Mouse (Mus musculus) heart, adult 2 months (tissue): Measurements from ENCODE around the gene Hesx1. TPM values are rescaled to one million over a fixed set of nuclear protein-coding genes. Genes with fewer than 3 reads are reported as not detected.
"Not testable (repeated sequence)": the region's sequence is repeated elsewhere in the genome, so short reads cannot be mapped to it uniquely, and the experiment has no call there.

Source experiments
- DNase-seq, 2 experiments: peaks; one replicate each; pipeline ENCODE4 v3.0.0; 2021
- H3K27ac ChIP-seq: fragments of 200-600 bp; 2 replicates; pipeline ENCODE4 v1.8.1; 2022
- H3K27me3 ChIP-seq: fragments of 200-500 bp; 2 replicates; pipeline ENCODE4 v1.6.1; 2012; ENCODE audit warnings: mild to moderate bottlenecking, low read length, inconsistent platforms, mixed read lengths; ENCODE audit not compliant: control insufficient read depth, insufficient read depth
- H3K36me3 ChIP-seq: fragments of 200-500 bp; 2 replicates; pipeline ENCODE4 v1.6.1; 2012; ENCODE audit warnings: low read length, inconsistent platforms; ENCODE audit not compliant: control insufficient read depth, insufficient read depth
- H3K4me1 ChIP-seq: fragments of 200-500 bp; 2 replicates; pipeline ENCODE4 v1.6.1; 2011; ENCODE audit warnings: low read length; ENCODE audit not compliant: control insufficient read depth, insufficient read depth
- H3K4me3 ChIP-seq: fragments of 200-600 bp; 2 replicates; pipeline ENCODE4 v1.8.1; 2022
- H3K79me2 ChIP-seq: fragments of 200-500 bp; replicated peaks from 2 replicates; pipeline ENCODE4 v1.6.1; 2012; ENCODE audit warnings: mild to moderate bottlenecking, inconsistent platforms, low read length, moderate library complexity, mixed read lengths; ENCODE audit not compliant: control insufficient read depth, insufficient read depth
- H3K9ac ChIP-seq: fragments of 200-500 bp; 2 replicates; pipeline ENCODE4 v1.6.1; 2012; ENCODE audit warnings: low read depth, mild to moderate bottlenecking, control low read depth, inconsistent platforms, low read length, mixed read lengths
- CTCF ChIP-seq: fragments of 200-600 bp; IDR thresholded peaks from 2 replicates; pipeline ENCODE4 v1.8.1; 2022; ENCODE audit warnings: antibody characterized with exemption, mild to moderate bottlenecking, moderate library complexity
- EP300 ChIP-seq: fragments of 200-500 bp; IDR thresholded peaks from 2 replicates; pipeline ENCODE4 v1.6.1; 2011; ENCODE audit warnings: low read depth, low read length, control low read depth; ENCODE audit not compliant: insufficient read depth
- POLR2A ChIP-seq: fragments of 200-500 bp; IDR thresholded peaks from 2 replicates; pipeline ENCODE4 v1.6.1; 2011; ENCODE audit warnings: mild to moderate bottlenecking, low read depth, low read length, control low read depth; ENCODE audit not compliant: insufficient read depth
- WGBS: fragments of 180-500 bp; shearing (Covaris S2); methylation state at CpG from one replicate; pipeline ENCODE4 v1.1.7; 2018; 5-methylcytosine and 5-hydroxymethylcytosine counted together
- intact Hi-C: fragments of 180-260 bp; cut with DNase I; formaldehyde crosslinking; loops from one replicate; pipeline ENCODE4 v1.15.1; 2025
- long read RNA-seq: library from polyadenylated mRNA; stranded (forward); transcript quantifications from one replicate; pipeline ENCODE4 v2.0.0, GENCODE M21; 2021
- polyA plus RNA-seq: library from polyadenylated mRNA; depleted of rRNA; stranded (reverse); fragments of >200 nt; gene quantifications from 2 replicates; pipeline ENCODE4 v1.2.3, GENCODE M21; 2012; rRNA removed
- total RNA-seq, 2 experiments: library from RNA; stranded (reverse); gene quantifications; 2 replicates each; pipeline ENCODE4 v1.2.3; 2021

Hesx1 gene
- total RNA-seq (not detected), polyA plus RNA-seq (not detected in 2 replicates)
- long read RNA-seq: 0 reads

DNA sequence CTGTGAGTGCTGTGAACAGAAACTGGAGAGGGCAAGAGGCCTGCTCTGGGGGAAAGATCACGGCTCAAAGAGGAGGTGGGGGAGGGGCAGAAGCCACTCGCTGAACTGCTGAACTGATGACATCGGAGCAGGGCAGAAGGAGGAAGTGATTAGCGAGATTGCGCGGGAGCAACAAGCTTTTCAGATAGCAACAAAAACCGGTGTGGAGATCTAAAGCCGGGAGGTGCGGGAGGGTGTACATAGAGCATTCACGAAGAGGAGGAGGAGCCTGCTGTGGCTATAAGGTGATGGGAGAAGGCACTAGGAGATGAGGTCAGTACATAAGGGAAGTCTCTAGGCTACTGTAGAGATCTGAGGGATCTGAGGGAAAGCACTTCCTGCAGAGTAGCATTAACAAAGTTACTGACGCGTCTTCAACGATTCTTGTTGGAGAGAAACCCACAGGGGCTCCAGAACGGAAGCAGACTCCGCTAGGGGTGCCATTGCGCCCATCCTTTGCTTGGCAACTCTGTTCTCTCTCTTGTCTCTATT lies at the start of gene Hesx1:
TSS of gene Hesx1 (plus strand) at position 206 of the 531 bp plus-strand sequence.
- H3K4me1 ChIP-seq: peaks cover 2% of the 10 kb centered on the region; the same call in 1 of the 2 replicates
- peak; percentile 38 to 49 for DNase-seq
- 6% methylated on average over 16 of the region's 16 CpGs for WGBS
- no peak for TF ChIP-seq EP300
- TF ChIP-seq POLR2A: no peak
- peak; percentile 36 for TF ChIP-seq CTCF
- H3K27me3 ChIP-seq: no peaks in the 10 kb centered on the region
- H3K9ac ChIP-seq: peak within 1 kb of the TSS; percentile 9
- peak within 1 kb of the TSS; percentile 45 for H3K4me3 ChIP-seq
- intact Hi-C loops: no loop called here
- no peak within 1 kb of the TSS for H3K27ac ChIP-seq
- no peaks in the 10 kb centered on the region for H3K79me2 ChIP-seq
- H3K36me3 ChIP-seq: no peaks in the 10 kb centered on the region; the same call in 1 of the 2 replicates

DNA sequence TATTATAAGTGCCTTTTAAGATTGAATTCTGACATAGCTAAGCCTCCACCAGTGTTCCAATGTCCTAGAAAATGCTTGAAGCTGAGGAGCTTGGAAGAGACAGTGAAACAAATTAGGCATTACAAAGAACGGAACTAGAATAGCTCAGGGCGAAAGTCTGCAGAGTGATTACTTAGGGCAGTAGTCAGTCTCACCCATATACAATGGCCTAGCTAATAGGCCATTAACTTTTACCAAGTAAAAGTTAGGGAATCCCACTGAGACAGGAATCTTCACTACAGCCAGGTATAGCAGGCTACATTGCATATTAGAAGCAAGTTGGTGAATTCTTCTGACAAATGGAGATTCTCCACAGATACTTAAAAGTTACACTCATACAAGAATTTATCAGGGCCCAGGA lies 38.1 kb upstream of the Hesx1 start:
- H3K79me2 ChIP-seq, H3K4me1 ChIP-seq, H3K9ac ChIP-seq, H3K36me3 ChIP-seq, H3K27me3 ChIP-seq, intact Hi-C loops, H3K27ac ChIP-seq, DNase-seq, H3K4me3 ChIP-seq: not testable (repeated sequence)
- WGBS: 99% methylated on average over 2 of the region's 2 CpGs

GRCm38 (mm10) chr14:26960518-26960917 lies 33.7 kb upstream of the Hesx1 start:
- peaks cover 2% of the 10 kb centered on the region for H3K36me3 ChIP-seq
- H3K4me1 ChIP-seq: no peaks in the 10 kb centered on the region
- TF ChIP-seq EP300 (no peak), CTCF (no peak), POLR2A (no peak)
- H3K4me3 ChIP-seq: no peak overlapping the region
- H3K79me2 ChIP-seq: no peaks in the 10 kb centered on the region
- no peaks in the 10 kb centered on the region for H3K27me3 ChIP-seq
- intact Hi-C loops: no loop called here
- WGBS: 75% methylated on average over 1 of the region's 1 CpGs
- no peak for DNase-seq
- no peak overlapping the region for H3K9ac ChIP-seq
- H3K27ac ChIP-seq: no peak overlapping the region

DNA sequence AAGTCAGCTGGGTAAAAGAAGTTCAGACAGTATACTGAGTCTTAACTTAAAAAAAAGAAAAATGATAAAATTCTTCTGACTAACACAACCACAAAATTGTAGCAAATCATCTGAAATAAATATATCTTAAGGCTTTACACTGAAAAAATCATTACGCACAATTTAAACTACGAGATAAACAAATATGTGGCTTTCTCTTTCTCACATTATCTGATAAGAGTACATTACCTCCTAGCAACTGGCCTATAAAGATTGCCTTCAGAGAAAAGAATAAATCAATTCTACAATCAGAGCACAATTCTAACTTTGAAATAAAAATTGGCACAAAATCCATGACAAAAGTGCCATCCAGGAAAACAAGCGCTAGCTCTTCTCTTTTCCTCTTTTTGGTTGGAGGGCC lies 25.1 kb upstream of the Hesx1 start:
- Histone ChIP-seq H3K9ac (no peak overlapping the region), H3K27me3 (no peaks in the 10 kb centered on the region), H3K4me1 (peaks cover 1% of the 10 kb centered on the region; the same call in 1 of the 2 replicates), H3K79me2 (peaks cover 11% of the 10 kb centered on the region), H3K36me3 (peaks cover 3% of the 10 kb centered on the region), H3K4me3 (peak overlapping the region; percentile 57), H3K27ac (no peak overlapping the region; the same call in none of the 2 replicates)
- intact Hi-C loops: no loop called here
- TF ChIP-seq POLR2A (no peak), EP300 (no peak), CTCF (no peak)
- no peak for DNase-seq
- 70% methylated on average over 3 of the region's 3 CpGs for WGBS

DNA sequence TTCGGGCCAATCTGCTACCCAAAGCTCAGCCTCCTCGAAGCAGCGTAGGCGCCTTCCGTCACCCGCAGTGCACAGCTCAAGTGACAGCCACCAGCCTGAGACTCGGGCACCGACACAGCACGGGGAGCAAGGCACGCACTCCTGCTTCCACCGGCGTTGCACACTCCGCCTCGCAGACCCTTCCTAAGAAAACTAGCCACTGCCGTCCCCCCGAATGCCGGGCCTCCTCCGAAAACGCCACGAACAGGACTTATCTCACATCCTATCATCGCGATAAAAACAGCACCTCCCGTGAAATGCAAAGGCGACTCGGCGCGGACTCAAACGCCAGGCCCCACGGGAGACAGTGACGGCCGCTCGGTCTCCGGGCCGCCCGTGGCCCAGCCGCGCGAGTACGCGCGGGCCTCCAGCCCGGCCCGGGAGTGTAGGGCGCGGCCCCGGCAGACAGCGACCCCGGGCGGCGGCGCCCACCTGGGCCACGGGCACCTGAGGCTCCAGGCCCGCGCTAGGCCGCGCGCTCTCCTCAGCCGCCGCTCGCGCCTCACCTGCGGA lies 24.3 kb upstream of the Hesx1 start:
- intact Hi-C loops: loop anchor here (10.0 kb wide), 1 partner anchor 455 kb away; the partner anchor contains the start of gene Fam208a
- under 1% methylated on average over 62 of the region's 62 CpGs for WGBS
- peak overlapping the region; percentile 90 for H3K9ac ChIP-seq

GRCm38 (mm10) chr14:26970439-26970932 lies 23.7 kb upstream of the Hesx1 start:
- Histone ChIP-seq H3K27me3 (no peaks in the 10 kb centered on the region), H3K4me3 (peak overlapping the region; percentile 57), H3K27ac (peak overlapping the region; percentile 87), H3K36me3 (peaks cover 3% of the 10 kb centered on the region), H3K79me2 (peaks cover 11% of the 10 kb centered on the region), H3K4me1 (peaks cover 1% of the 10 kb centered on the region; the same call in 1 of the 2 replicates), H3K9ac (peak overlapping the region; percentile 90)
- WGBS: 1% methylated on average over 50 of the region's 53 CpGs
- intact Hi-C loops: loop anchor here (10.0 kb wide), 1 partner anchor 454 kb away; the partner anchor contains the start of gene Fam208a
- DNase-seq: peak; percentile 97 to 100
- TF ChIP-seq CTCF (no peak; the same call in 1 of the 2 replicates), POLR2A (peak; percentile 98), EP300 (no peak; the same call in 1 of the 2 replicates)

More for the DNA sequence above, 24.3 kb upstream of the Hesx1 start:
- TF ChIP-seq POLR2A (no peak), EP300 (no peak), CTCF (peak; percentile 51)
- Histone ChIP-seq H3K27me3 (no peaks in the 10 kb centered on the region), H3K36me3 (peaks cover 3% of the 10 kb centered on the region), H3K79me2 (peaks cover 11% of the 10 kb centered on the region), H3K4me3 (peak overlapping the region; percentile 57), H3K4me1 (peaks cover 1% of the 10 kb centered on the region; the same call in 1 of the 2 replicates), H3K27ac (peak overlapping the region; percentile 84)
- DNase-seq: no peak
